In genomic region chr9:21037481-21037891, GRCm38 (mm10) we compare ENCODE assay signal across 8 mouse cellular contexts. TPM values are rescaled to one million over a fixed set of nuclear protein-coding genes. Genes with fewer than 3 reads are reported as not detected.
DNase-seq lines count a peak whose midpoint lies in the region; ATAC-seq and TF ChIP-seq lines count a peak whose summit lies in the region.

No protein-coding gene starts in this region.

- peak overlapping the region; percentile 24; the same call in 1 of the 2 replicates for H3K9ac ChIP-seq in ES-E14 (ENCODE audit: insufficient read depth, low read depth, low read length, poor library complexity, severe bottlenecking)
- H3K9ac ChIP-seq in forebrain, embryonic 16.5 days (replicated peaks; ENCODE audit: low read depth, low read length), result peak overlapping the region; percentile 75
- 0 out of 2 replicates have a peak overlapping the region, but pooled peaks have one; percentile 21 for H3K9ac ChIP-seq in kidney, embryonic 15.5 days

- peak; percentile 79 for ATAC-seq in forebrain, embryonic 16.5 days
- no peak; the same call in 1 of the 2 replicates for ATAC-seq in kidney, embryonic 15.5 days (replicated peaks; ENCODE audit: low FRiP score)

- peak; percentile 23 to 25 for DNase-seq in cerebellum, postnatal 36 days
- DNase-seq in cerebellum, adult 9-10 months, result no peak
- no peak for DNase-seq in ES-E14 (ENCODE audit: low read depth, low spot score)
- DNase-seq in midbrain, embryonic 10.5 days (ENCODE audit: low spot score), result peak; percentile 47
- no peak for DNase-seq in frontal cortex, postnatal 14 days (ENCODE audit: low spot score in 2 of 2)
- no peak for DNase-seq in cerebellum, adult 9-11 months

- peaks cover 0 to 37% of the 10 kb centered on the region in 2 experiments; a peak in 3 of 4 replicates for H3K4me1 ChIP-seq in ES-E14 (ENCODE audit: control insufficient read depth in 2 of 2, insufficient read depth in 2 of 2, low read length in 2 of 2, poor library complexity in 1 of 2)
- peaks cover 31% of the 10 kb centered on the region for H3K4me1 ChIP-seq in forebrain, embryonic 16.5 days (replicated peaks; ENCODE audit: control insufficient read depth, insufficient read depth, low read length)
- peaks cover 66% of the 10 kb centered on the region for H3K4me1 ChIP-seq in kidney, embryonic 15.5 days
- peaks cover 53% of the 10 kb centered on the region for H3K4me1 ChIP-seq in midbrain, embryonic 10.5 days

- in situ Hi-C loops in ES-E14 (cut with MboI; ENCODE audit: low sequenced_read_pairs in 2 of 2, unreplicated experiment in 2 of 2), result no loop called here

- no peaks in the 10 kb centered on the region for H3K9me3 ChIP-seq in ES-E14 (ENCODE audit: control insufficient read depth, insufficient read depth, low read depth, low read length)
- H3K9me3 ChIP-seq in forebrain, embryonic 16.5 days (ENCODE audit: control insufficient read depth, low read length), result no peaks in the 10 kb centered on the region
- H3K9me3 ChIP-seq in kidney, embryonic 15.5 days (replicated peaks), result no peaks in the 10 kb centered on the region
- H3K9me3 ChIP-seq in midbrain, embryonic 10.5 days (replicated peaks), result peaks cover 3% of the 10 kb centered on the region; the same call in 1 of the 2 replicates

- peak overlapping the region; percentile 74 for H3K4me2 ChIP-seq in forebrain, embryonic 16.5 days (ENCODE audit: low read length)
- peak overlapping the region; percentile 72 for H3K4me2 ChIP-seq in kidney, embryonic 15.5 days

- H3K27me3 ChIP-seq in forebrain, embryonic 16.5 days (replicated peaks; ENCODE audit: control insufficient read depth, insufficient read depth, low read length), result peaks cover 70% of the 10 kb centered on the region
- peaks cover 79% of the 10 kb centered on the region for H3K27me3 ChIP-seq in kidney, embryonic 15.5 days
- peaks cover 95% of the 10 kb centered on the region for H3K27me3 ChIP-seq in midbrain, embryonic 10.5 days (ENCODE audit: low read depth, poor library complexity, severe bottlenecking)

- no peaks in the 10 kb centered on the region for H3K36me3 ChIP-seq in ES-E14 (ENCODE audit: control insufficient read depth, insufficient read depth, low read length, poor library complexity, severe bottlenecking)
- H3K36me3 ChIP-seq in forebrain, embryonic 16.5 days (ENCODE audit: control insufficient read depth, insufficient read depth), result no peaks in the 10 kb centered on the region
- no peaks in the 10 kb centered on the region for H3K36me3 ChIP-seq in kidney, embryonic 15.5 days
- no peaks in the 10 kb centered on the region for H3K36me3 ChIP-seq in midbrain, embryonic 10.5 days

- H3K27ac ChIP-seq in ES-E14 (ENCODE audit: insufficient read depth, low read depth, low read length, poor library complexity, severe bottlenecking), result no peak overlapping the region
- no peak overlapping the region for H3K27ac ChIP-seq in forebrain, embryonic 16.5 days (ENCODE audit: low read length)
- H3K27ac ChIP-seq in kidney, embryonic 15.5 days, result no peak overlapping the region
- H3K27ac ChIP-seq in midbrain, embryonic 10.5 days (replicated peaks), result peak overlapping the region; percentile 53; the same call in 1 of the 2 replicates

- WGBS in forebrain, embryonic 16.5 days, result 2% methylated on average over 31 of the region's 31 CpGs
- WGBS in kidney, embryonic 15.5 days, result 1% methylated on average over 31 of the region's 31 CpGs
- 2% methylated on average over 31 of the region's 31 CpGs for WGBS in midbrain, embryonic 10.5 days

- H3K4me3 ChIP-seq in ES-E14 (ENCODE audit: insufficient read depth in 1 of 2, low read depth in 1 of 2, low read length in 2 of 2, poor library complexity in 1 of 2, severe bottlenecking in 1 of 2), result peak overlapping the region; percentile 55 to 59
- peak overlapping the region; percentile 57 for H3K4me3 ChIP-seq in forebrain, embryonic 16.5 days (replicated peaks; ENCODE audit: low read length)
- peak overlapping the region; percentile 44 for H3K4me3 ChIP-seq in kidney, embryonic 15.5 days (replicated peaks)
- peak overlapping the region; percentile 49 for H3K4me3 ChIP-seq in midbrain, embryonic 10.5 days

TF ChIP-seq in ES-E14, 5 proteins besides CTCF, POLR2A, EP300 and RAD21:
- TF ChIP-seq ZC3H11A (IDR thresholded peaks at IDR 0.05; ENCODE audit: borderline replicate concordance, low read depth, low read length) (no peak), CHD2 (IDR thresholded peaks at IDR 0.05; ENCODE audit: low read depth, low read length) (no peak), MAFK (IDR thresholded peaks at IDR 0.05; ENCODE audit: insufficient read depth, low read depth, low read length) (no peak), ZNF384 (IDR thresholded peaks at IDR 0.05; ENCODE audit: low read depth, low read length) (no peak), HCFC1 (IDR thresholded peaks at IDR 0.05; ENCODE audit: borderline replicate concordance, insufficient read depth, low read length) (no peak)

RNA-seq across cellular contexts. Expression of gene Icam5, which starts 5.6 kb away (rescaled TPM):
- total RNA-seq in ES-E14 (2012; rRNA removed), result 1.4 and 1.8 TPM in 2 replicates
- 2.3 and 2.4 TPM in 2 replicates for polyA plus RNA-seq in forebrain, embryonic 16.5 days (2015; fragmentation: Nextera tagmentation; extraction: Ambion mirVana)
- polyA plus RNA-seq in kidney, embryonic 15.5 days (2015; fragmentation: Nextera tagmentation; extraction: Ambion mirVana), result 0.18 and 0.38 TPM in 2 replicates
- polyA plus RNA-seq in midbrain, embryonic 10.5 days (2016; fragmentation: Nextera tagmentation; extraction: Ambion mirVana), result 0.05 TPM in 1 of 2 replicates, not detected in the other

RNA-seq across cellular contexts. Expression of gene Icam4, which starts 8.3 kb away (rescaled TPM):
- total RNA-seq in ES-E14 (2012; rRNA removed), result 1.5 and 3.1 TPM in 2 replicates
- polyA plus RNA-seq in forebrain, embryonic 16.5 days (2015; fragmentation: Nextera tagmentation; extraction: Ambion mirVana), result not detected in 2 replicates
- 2.0 and 2.7 TPM in 2 replicates for polyA plus RNA-seq in kidney, embryonic 15.5 days (2015; fragmentation: Nextera tagmentation; extraction: Ambion mirVana)
- 5.6 and 5.9 TPM in 2 replicates for polyA plus RNA-seq in midbrain, embryonic 10.5 days (2016; fragmentation: Nextera tagmentation; extraction: Ambion mirVana)

RNA-seq across cellular contexts. Expression of gene Icam1, which starts 21.7 kb away (rescaled TPM):
- total RNA-seq in ES-E14 (2012; rRNA removed), result 153 and 310 TPM in 2 replicates
- polyA plus RNA-seq in forebrain, embryonic 16.5 days (2015; fragmentation: Nextera tagmentation; extraction: Ambion mirVana), result 3.3 and 4.5 TPM in 2 replicates
- 10.8 and 13.7 TPM in 2 replicates for polyA plus RNA-seq in kidney, embryonic 15.5 days (2015; fragmentation: Nextera tagmentation; extraction: Ambion mirVana)
- 4.5 and 4.9 TPM in 2 replicates for polyA plus RNA-seq in midbrain, embryonic 10.5 days (2016; fragmentation: Nextera tagmentation; extraction: Ambion mirVana)

RNA-seq across cellular contexts. Expression of gene Zglp1, which starts 29.4 kb away (rescaled TPM):
- total RNA-seq in ES-E14 (2012; rRNA removed), result 1.3 and 2.0 TPM in 2 replicates
- polyA plus RNA-seq in forebrain, embryonic 16.5 days (2015; fragmentation: Nextera tagmentation; extraction: Ambion mirVana), result 0.25 and 1.7 TPM in 2 replicates
- polyA plus RNA-seq in kidney, embryonic 15.5 days (2015; fragmentation: Nextera tagmentation; extraction: Ambion mirVana), result 1.6 and 1.8 TPM in 2 replicates
- polyA plus RNA-seq in midbrain, embryonic 10.5 days (2016; fragmentation: Nextera tagmentation; extraction: Ambion mirVana), result 0.91 and 1.2 TPM in 2 replicates

RNA-seq across cellular contexts. Expression of gene Mrpl4, which starts 34.9 kb away (rescaled TPM):
- total RNA-seq in ES-E14 (2012; rRNA removed), result 80.8 and 89.5 TPM in 2 replicates
- 109 and 113 TPM in 2 replicates for polyA plus RNA-seq in forebrain, embryonic 16.5 days (2015; fragmentation: Nextera tagmentation; extraction: Ambion mirVana)
- polyA plus RNA-seq in kidney, embryonic 15.5 days (2015; fragmentation: Nextera tagmentation; extraction: Ambion mirVana), result 140 and 143 TPM in 2 replicates
- polyA plus RNA-seq in midbrain, embryonic 10.5 days (2016; fragmentation: Nextera tagmentation; extraction: Ambion mirVana), result 141 and 143 TPM in 2 replicates

Comparison
In these comparisons a context has a peak if more than half of its experiments do, and no peak if none do; other contexts are left out.
1. DNase-seq: peak in cerebellum, postnatal 36 days (2 of 2) and midbrain, embryonic 10.5 days (single experiment); none in cerebellum, adult 9-10 months (single experiment), ES-E14 (single experiment), frontal cortex, postnatal 14 days (0 of 2) and cerebellum, adult 9-11 months (single experiment).
2. H3K9ac ChIP-seq: peak in every context shown above with its lines; median percentile 75 in forebrain, embryonic 16.5 days; 24 in ES-E14; 21 in kidney, embryonic 15.5 days.
3. Peak in every context shown above with its lines, with median percentiles within 50 percentile points of each other: H3K4me3 ChIP-seq.